Mouse (Mus musculus): ENCODE data around the gene Tmem86a. TPM values are rescaled to one million over a fixed set of nuclear protein-coding genes. Genes with fewer than 3 reads are reported as not detected.

Tmem86a gene
- polyA plus RNA-seq, 1 experiment = 12.4 TPM

- no peak overlapping the region for H3K27ac ChIP-seq (ENCODE audit: control insufficient read depth, insufficient read depth, low read depth, low read length, poor library complexity)
- H3K4me1 ChIP-seq (ENCODE audit: control insufficient read depth, insufficient read depth, low read length) = peaks cover 8% of the 10 kb centered on the region
- H3K4me3 ChIP-seq (replicated peaks; ENCODE audit: control insufficient read depth, low read depth, low read length) = no peak overlapping the region
- TF ChIP-seq CTCF (IDR thresholded peaks at IDR 0.05; ENCODE audit: control insufficient read depth, insufficient read depth, low read length) (no peak), POLR2A (IDR thresholded peaks at IDR 0.05; ENCODE audit: borderline replicate concordance, control insufficient read depth, low read depth, low read length) (no peak)
- WGBS = 84% methylated on average over 15 of the region's 15 CpGs
Observed at GRCm38 (mm10) chr7:47053287-47053686, 2.9 kb downstream of the Tmem86a start.

- no peak for TF ChIP-seq CTCF (IDR thresholded peaks at IDR 0.05; ENCODE audit: control insufficient read depth, insufficient read depth, low read length)
- TF ChIP-seq POLR2A (IDR thresholded peaks at IDR 0.05; ENCODE audit: borderline replicate concordance, control insufficient read depth, low read depth, low read length) = no peak
- no peak overlapping the region for H3K27ac ChIP-seq (ENCODE audit: control insufficient read depth, insufficient read depth, low read depth, low read length, poor library complexity)
- H3K4me3 ChIP-seq (replicated peaks; ENCODE audit: control insufficient read depth, low read depth, low read length) = no peak overlapping the region
- peaks cover 8% of the 10 kb centered on the region for H3K4me1 ChIP-seq (ENCODE audit: control insufficient read depth, insufficient read depth, low read length)
- 52% methylated on average over 2 of the region's 2 CpGs for WGBS
Observed at GRCm38 (mm10) chr7:47054666-47055065, 4.3 kb downstream of the Tmem86a start.

- Histone ChIP-seq H3K27ac (ENCODE audit: control insufficient read depth, insufficient read depth, low read depth, low read length, poor library complexity) (peak overlapping the region; percentile 48), H3K4me3 (replicated peaks; ENCODE audit: control insufficient read depth, low read depth, low read length) (peak overlapping the region; percentile 11), H3K4me1 (ENCODE audit: control insufficient read depth, insufficient read depth, low read length) (peaks cover 8% of the 10 kb centered on the region)
- TF ChIP-seq POLR2A (IDR thresholded peaks at IDR 0.05; ENCODE audit: borderline replicate concordance, control insufficient read depth, low read depth, low read length) (no peak), CTCF (IDR thresholded peaks at IDR 0.05; ENCODE audit: control insufficient read depth, insufficient read depth, low read length) (no peak)
- WGBS = 9% methylated on average over 9 of the region's 9 CpGs
Observed at GRCm38 (mm10) chr7:47055744-47056143, 5.3 kb downstream of the Tmem86a start.

GRCm38 (mm10) chr7:47056273-47056672 is 5.9 kb downstream of the Tmem86a start:
- WGBS = 35% methylated on average over 4 of the region's 4 CpGs
- no peak overlapping the region for H3K27ac ChIP-seq (ENCODE audit: control insufficient read depth, insufficient read depth, low read depth, low read length, poor library complexity)

GRCm38 (mm10) chr7:47059339-47059738 is 8.9 kb downstream of the Tmem86a start:
- H3K27ac ChIP-seq (ENCODE audit: control insufficient read depth, insufficient read depth, low read depth, low read length, poor library complexity) = no peak overlapping the region
- WGBS = 44% methylated on average over 7 of the region's 7 CpGs

More at GRCm38 (mm10) chr7:47056273-47056672, 5.9 kb downstream of the Tmem86a start:
- no peak overlapping the region for H3K4me3 ChIP-seq (replicated peaks; ENCODE audit: control insufficient read depth, low read depth, low read length)
- peaks cover 8% of the 10 kb centered on the region for H3K4me1 ChIP-seq (ENCODE audit: control insufficient read depth, insufficient read depth, low read length)
- TF ChIP-seq CTCF (IDR thresholded peaks at IDR 0.05; ENCODE audit: control insufficient read depth, insufficient read depth, low read length) (no peak), POLR2A (IDR thresholded peaks at IDR 0.05; ENCODE audit: borderline replicate concordance, control insufficient read depth, low read depth, low read length) (no peak)

GRCm38 (mm10) chr7:47061560-47061959 is 11.2 kb downstream of the Tmem86a start:
- Histone ChIP-seq H3K4me1 (ENCODE audit: control insufficient read depth, insufficient read depth, low read length) (peaks cover 2% of the 10 kb centered on the region; the same call in 1 of the 2 replicates), H3K27ac (ENCODE audit: control insufficient read depth, insufficient read depth, low read depth, low read length, poor library complexity) (no peak overlapping the region), H3K4me3 (replicated peaks; ENCODE audit: control insufficient read depth, low read depth, low read length) (no peak overlapping the region)
- TF ChIP-seq CTCF (IDR thresholded peaks at IDR 0.05; ENCODE audit: control insufficient read depth, insufficient read depth, low read length) (no peak), POLR2A (IDR thresholded peaks at IDR 0.05; ENCODE audit: borderline replicate concordance, control insufficient read depth, low read depth, low read length) (no peak)
- WGBS = 51% methylated on average over 5 of the region's 5 CpGs

More at GRCm38 (mm10) chr7:47059339-47059738, 8.9 kb downstream of the Tmem86a start:
- no peak for TF ChIP-seq CTCF (IDR thresholded peaks at IDR 0.05; ENCODE audit: control insufficient read depth, insufficient read depth, low read length)
- H3K4me3 ChIP-seq (replicated peaks; ENCODE audit: control insufficient read depth, low read depth, low read length) = no peak overlapping the region
- H3K4me1 ChIP-seq (ENCODE audit: control insufficient read depth, insufficient read depth, low read length) = peaks cover 8% of the 10 kb centered on the region

GRCm38 (mm10) chr7:47066942-47067341 is 16.5 kb downstream of the Tmem86a start:
- no peak overlapping the region for H3K27ac ChIP-seq (ENCODE audit: control insufficient read depth, insufficient read depth, low read depth, low read length, poor library complexity)
- TF ChIP-seq POLR2A (IDR thresholded peaks at IDR 0.05; ENCODE audit: borderline replicate concordance, control insufficient read depth, low read depth, low read length) (no peak), CTCF (IDR thresholded peaks at IDR 0.05; ENCODE audit: control insufficient read depth, insufficient read depth, low read length) (no peak)
- H3K4me3 ChIP-seq (replicated peaks; ENCODE audit: control insufficient read depth, low read depth, low read length) = no peak overlapping the region
- WGBS = 73% methylated on average over 3 of the region's 3 CpGs
- H3K4me1 ChIP-seq (ENCODE audit: control insufficient read depth, insufficient read depth, low read length) = no peaks in the 10 kb centered on the region; the same call in 1 of the 2 replicates

GRCm38 (mm10) chr7:47067879-47068278 is 17.5 kb downstream of the Tmem86a start:
- 54% methylated on average over 5 of the region's 5 CpGs for WGBS
- Histone ChIP-seq H3K27ac (ENCODE audit: control insufficient read depth, insufficient read depth, low read depth, low read length, poor library complexity) (no peak overlapping the region), H3K4me1 (ENCODE audit: control insufficient read depth, insufficient read depth, low read length) (peaks cover 2% of the 10 kb centered on the region), H3K4me3 (replicated peaks; ENCODE audit: control insufficient read depth, low read depth, low read length) (no peak overlapping the region)
- TF ChIP-seq POLR2A (IDR thresholded peaks at IDR 0.05; ENCODE audit: borderline replicate concordance, control insufficient read depth, low read depth, low read length) (no peak), CTCF (IDR thresholded peaks at IDR 0.05; ENCODE audit: control insufficient read depth, insufficient read depth, low read length) (no peak)

GRCm38 (mm10) chr7:47072551-47072950 is 22.1 kb downstream of the Tmem86a start:
- TF ChIP-seq CTCF (IDR thresholded peaks at IDR 0.05; ENCODE audit: control insufficient read depth, insufficient read depth, low read length) = no peak
- TF ChIP-seq POLR2A (IDR thresholded peaks at IDR 0.05; ENCODE audit: borderline replicate concordance, control insufficient read depth, low read depth, low read length) = no peak
- no peak overlapping the region for H3K4me3 ChIP-seq (replicated peaks; ENCODE audit: control insufficient read depth, low read depth, low read length)
- no peak overlapping the region for H3K27ac ChIP-seq (ENCODE audit: control insufficient read depth, insufficient read depth, low read depth, low read length, poor library complexity)
- 78% methylated on average over 5 of the region's 5 CpGs for WGBS
- peaks cover 2% of the 10 kb centered on the region for H3K4me1 ChIP-seq (ENCODE audit: control insufficient read depth, insufficient read depth, low read length)

Measured in bone marrow, adult 2 months (tissue).